Mouse (Mus musculus): Measurements from ENCODE around the gene Ace2. TPM values are rescaled to one million over a fixed set of nuclear protein-coding genes. Genes with fewer than 3 reads are reported as not detected.

Ace2 gene
- polyA plus RNA-seq (2014; fragmentation: Nextera tagmentation; extraction: Ambion mirVana), result 0.05 TPM in 1 of 2 replicates, not detected in the other

GRCm38 (mm10) chrX:164139032-164139431 lies at the start of gene Ace2:
Gene Ace2 (plus strand): TSS chrX:164139332.
- Histone ChIP-seq H3K4me2 (ENCODE audit: low read depth, severe bottlenecking) (no peak within 1 kb of the TSS), H3K27me3 (ENCODE audit: control insufficient read depth, insufficient read depth, low read length) (0 out of 2 replicates have a peak, but pooled peaks cover 2% of the 10 kb centered on the region), H3K27ac (replicated peaks; ENCODE audit: low read depth, low read length) (no peak within 1 kb of the TSS), H3K4me1 (ENCODE audit: control insufficient read depth, insufficient read depth, low read length) (no peaks in the 10 kb centered on the region), H3K9ac (ENCODE audit: low read length) (no peak within 1 kb of the TSS), H3K36me3 (ENCODE audit: control insufficient read depth, insufficient read depth, low read length) (no peaks in the 10 kb centered on the region), H3K9me3 (ENCODE audit: control insufficient read depth, low read length) (no peaks in the 10 kb centered on the region), H3K4me3 (ENCODE audit: low read depth, low read length) (no peak within 1 kb of the TSS)
- ATAC-seq (ENCODE audit: insufficient number of reproducible peaks, low FRiP score, low TSS enrichment, low read depth) (no peak), DNase-seq (ENCODE audit: low spot score) (no peak)
- 78% methylated on average over 2 of the region's 2 CpGs for WGBS

- 86% methylated on average over 11 of the region's 11 CpGs for WGBS
- ATAC-seq (ENCODE audit: insufficient number of reproducible peaks, low FRiP score, low TSS enrichment, low read depth) (no peak), DNase-seq (ENCODE audit: low spot score) (no peak)
- no peaks in the 10 kb centered on the region for H3K4me1 ChIP-seq (ENCODE audit: control insufficient read depth, insufficient read depth, low read length)
- no peaks in the 10 kb centered on the region for H3K36me3 ChIP-seq (ENCODE audit: control insufficient read depth, insufficient read depth, low read length)
- H3K9ac ChIP-seq (ENCODE audit: low read length), result no peak overlapping the region
- H3K4me2 ChIP-seq (ENCODE audit: low read depth, severe bottlenecking), result no peak overlapping the region
- no peaks in the 10 kb centered on the region; the same call in 1 of the 2 replicates for H3K27me3 ChIP-seq (ENCODE audit: control insufficient read depth, insufficient read depth, low read length)
- H3K4me3 ChIP-seq (ENCODE audit: low read depth, low read length), result no peak overlapping the region
- H3K27ac ChIP-seq (replicated peaks; ENCODE audit: low read depth, low read length), result no peak overlapping the region
- H3K9me3 ChIP-seq (ENCODE audit: control insufficient read depth, low read length), result no peaks in the 10 kb centered on the region
Observed at GRCm38 (mm10) chrX:164089916-164090315, 49.2 kb upstream of the Ace2 start.

- no peaks in the 10 kb centered on the region; the same call in 1 of the 2 replicates for H3K27me3 ChIP-seq (ENCODE audit: control insufficient read depth, insufficient read depth, low read length)
- no peak overlapping the region for H3K4me3 ChIP-seq (ENCODE audit: low read depth, low read length)
- no peak overlapping the region for H3K27ac ChIP-seq (replicated peaks; ENCODE audit: low read depth, low read length)
- H3K9me3 ChIP-seq (ENCODE audit: control insufficient read depth, low read length), result no peaks in the 10 kb centered on the region
- no peaks in the 10 kb centered on the region for H3K4me1 ChIP-seq (ENCODE audit: control insufficient read depth, insufficient read depth, low read length)
- ATAC-seq (ENCODE audit: insufficient number of reproducible peaks, low FRiP score, low TSS enrichment, low read depth) (no peak), DNase-seq (ENCODE audit: low spot score) (no peak)
- no peak overlapping the region for H3K4me2 ChIP-seq (ENCODE audit: low read depth, severe bottlenecking)
- WGBS, result 56% methylated on average over 7 of the region's 7 CpGs
- no peaks in the 10 kb centered on the region for H3K36me3 ChIP-seq (ENCODE audit: control insufficient read depth, insufficient read depth, low read length)
- no peak overlapping the region for H3K9ac ChIP-seq (ENCODE audit: low read length)
Observed at GRCm38 (mm10) chrX:164092300-164093169, 46.6 kb upstream of the Ace2 start.

- WGBS, result 89% methylated on average over 5 of the region's 5 CpGs
Observed at GRCm38 (mm10) chrX:164093435-164093834, 45.7 kb upstream of the Ace2 start.

GRCm38 (mm10) chrX:164095838-164096237 lies 43.3 kb upstream of the Ace2 start:
- H3K9ac ChIP-seq (ENCODE audit: low read length), result no peak overlapping the region
- DNase-seq (ENCODE audit: low spot score) (no peak), ATAC-seq (ENCODE audit: insufficient number of reproducible peaks, low FRiP score, low TSS enrichment, low read depth) (no peak)
- H3K4me1 ChIP-seq (ENCODE audit: control insufficient read depth, insufficient read depth, low read length), result no peaks in the 10 kb centered on the region
- H3K36me3 ChIP-seq (ENCODE audit: control insufficient read depth, insufficient read depth, low read length), result no peaks in the 10 kb centered on the region
- H3K4me3 ChIP-seq (ENCODE audit: low read depth, low read length), result no peak overlapping the region
- no peak overlapping the region for H3K27ac ChIP-seq (replicated peaks; ENCODE audit: low read depth, low read length)
- H3K9me3 ChIP-seq (ENCODE audit: control insufficient read depth, low read length), result no peaks in the 10 kb centered on the region
- no peak overlapping the region for H3K4me2 ChIP-seq (ENCODE audit: low read depth, severe bottlenecking)
- 76% methylated on average over 2 of the region's 2 CpGs for WGBS
- H3K27me3 ChIP-seq (ENCODE audit: control insufficient read depth, insufficient read depth, low read length), result no peaks in the 10 kb centered on the region; the same call in 1 of the 2 replicates

More at GRCm38 (mm10) chrX:164093435-164093834, 45.7 kb upstream of the Ace2 start:
- no peak overlapping the region for H3K9ac ChIP-seq (ENCODE audit: low read length)
- H3K4me1 ChIP-seq (ENCODE audit: control insufficient read depth, insufficient read depth, low read length), result no peaks in the 10 kb centered on the region
- H3K36me3 ChIP-seq (ENCODE audit: control insufficient read depth, insufficient read depth, low read length), result no peaks in the 10 kb centered on the region
- H3K27ac ChIP-seq (replicated peaks; ENCODE audit: low read depth, low read length), result no peak overlapping the region
- no peaks in the 10 kb centered on the region; the same call in 1 of the 2 replicates for H3K27me3 ChIP-seq (ENCODE audit: control insufficient read depth, insufficient read depth, low read length)
- ATAC-seq (ENCODE audit: insufficient number of reproducible peaks, low FRiP score, low TSS enrichment, low read depth) (no peak), DNase-seq (ENCODE audit: low spot score) (no peak)
- H3K4me2 ChIP-seq (ENCODE audit: low read depth, severe bottlenecking), result no peak overlapping the region
- no peak overlapping the region for H3K4me3 ChIP-seq (ENCODE audit: low read depth, low read length)
- no peaks in the 10 kb centered on the region for H3K9me3 ChIP-seq (ENCODE audit: control insufficient read depth, low read length)

GRCm38 (mm10) chrX:164101483-164101882 lies 37.6 kb upstream of the Ace2 start:
- DNase-seq (ENCODE audit: low spot score) (no peak), ATAC-seq (ENCODE audit: insufficient number of reproducible peaks, low FRiP score, low TSS enrichment, low read depth) (no peak)
- Histone ChIP-seq H3K36me3 (ENCODE audit: control insufficient read depth, insufficient read depth, low read length) (no peaks in the 10 kb centered on the region), H3K27ac (replicated peaks; ENCODE audit: low read depth, low read length) (no peak overlapping the region), H3K9me3 (ENCODE audit: control insufficient read depth, low read length) (no peaks in the 10 kb centered on the region), H3K27me3 (ENCODE audit: control insufficient read depth, insufficient read depth, low read length) (no peaks in the 10 kb centered on the region), H3K4me1 (ENCODE audit: control insufficient read depth, insufficient read depth, low read length) (no peaks in the 10 kb centered on the region), H3K4me3 (ENCODE audit: low read depth, low read length) (no peak overlapping the region), H3K9ac (ENCODE audit: low read length) (no peak overlapping the region), H3K4me2 (ENCODE audit: low read depth, severe bottlenecking) (no peak overlapping the region)

GRCm38 (mm10) chrX:164102198-164102597 lies 36.9 kb upstream of the Ace2 start:
- H3K9ac ChIP-seq (ENCODE audit: low read length), result no peak overlapping the region
- H3K4me3 ChIP-seq (ENCODE audit: low read depth, low read length), result no peak overlapping the region
- H3K27ac ChIP-seq (replicated peaks; ENCODE audit: low read depth, low read length), result no peak overlapping the region
- H3K9me3 ChIP-seq (ENCODE audit: control insufficient read depth, low read length), result no peaks in the 10 kb centered on the region
- H3K27me3 ChIP-seq (ENCODE audit: control insufficient read depth, insufficient read depth, low read length), result no peaks in the 10 kb centered on the region
- DNase-seq (ENCODE audit: low spot score) (no peak), ATAC-seq (ENCODE audit: insufficient number of reproducible peaks, low FRiP score, low TSS enrichment, low read depth) (no peak)
- no peaks in the 10 kb centered on the region for H3K4me1 ChIP-seq (ENCODE audit: control insufficient read depth, insufficient read depth, low read length)
- no peaks in the 10 kb centered on the region for H3K36me3 ChIP-seq (ENCODE audit: control insufficient read depth, insufficient read depth, low read length)
- WGBS, result 82% methylated on average over 7 of the region's 7 CpGs
- H3K4me2 ChIP-seq (ENCODE audit: low read depth, severe bottlenecking), result no peak overlapping the region

GRCm38 (mm10) chrX:164102656-164103055 lies 36.5 kb upstream of the Ace2 start:
- DNase-seq (ENCODE audit: low spot score) (no peak), ATAC-seq (ENCODE audit: insufficient number of reproducible peaks, low FRiP score, low TSS enrichment, low read depth) (no peak)
- Histone ChIP-seq H3K4me3 (ENCODE audit: low read depth, low read length) (no peak overlapping the region), H3K27ac (replicated peaks; ENCODE audit: low read depth, low read length) (no peak overlapping the region), H3K9ac (ENCODE audit: low read length) (no peak overlapping the region), H3K4me1 (ENCODE audit: control insufficient read depth, insufficient read depth, low read length) (no peaks in the 10 kb centered on the region), H3K4me2 (ENCODE audit: low read depth, severe bottlenecking) (no peak overlapping the region), H3K36me3 (ENCODE audit: control insufficient read depth, insufficient read depth, low read length) (no peaks in the 10 kb centered on the region), H3K27me3 (ENCODE audit: control insufficient read depth, insufficient read depth, low read length) (no peaks in the 10 kb centered on the region), H3K9me3 (ENCODE audit: control insufficient read depth, low read length) (no peaks in the 10 kb centered on the region)
- 75% methylated on average over 6 of the region's 6 CpGs for WGBS
